Mouse (Mus musculus) small intestine, adult 2 months (tissue): ENCODE measurements at regions not wholly inside any gene's neighbourhood (a gene's known extent, or its start where the extent isn't known, plus 50 kb on each side); places are given as distances from the start of the nearest gene placed in this dataset.

Experiments
- CTCF ChIP-seq: fragments of 200-500 bp; IDR thresholded peaks from 2 replicates; pipeline ENCODE4 v1.5.1; 2012; ENCODE audit warnings: low read depth, mild to moderate bottlenecking, control low read depth, inconsistent platforms, low read length, moderate library complexity, mixed read lengths; ENCODE audit not compliant: insufficient replicate concordance, insufficient read length; ENCODE audit errors: extremely low read depth
- POLR2A ChIP-seq: fragments of 200-500 bp; IDR thresholded peaks from 2 replicates; pipeline ENCODE4 v1.6.1; 2012; ENCODE audit warnings: low read depth, mild to moderate bottlenecking, control low read depth, inconsistent platforms, low read length, moderate library complexity

DNA sequence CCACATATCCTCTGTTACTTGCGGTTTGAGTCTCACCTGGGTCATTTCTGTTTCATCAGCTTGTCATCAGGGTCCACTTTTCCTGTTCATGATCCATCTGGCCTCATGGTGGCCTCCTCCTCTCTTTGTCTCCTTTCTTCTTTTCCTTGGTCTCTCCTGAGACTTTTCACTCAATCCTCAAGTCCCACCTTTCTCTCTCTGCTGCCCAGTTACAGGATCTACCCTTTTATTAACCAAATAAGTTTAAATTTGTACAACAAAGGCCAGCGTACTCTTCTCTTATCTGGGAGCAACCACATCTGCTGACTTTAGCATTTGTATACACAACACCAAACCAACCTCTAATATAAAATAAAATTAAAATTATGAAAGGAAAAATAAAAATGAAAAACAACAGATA is 124.4 kb upstream of the Gypa start:
- TF ChIP-seq POLR2A (no peak), CTCF (no peak)
